Mouse (Mus musculus) C2C12 (cell line): Measurements from ENCODE around the gene Pou2f2. TPM values are rescaled to one million over a fixed set of nuclear protein-coding genes. Genes with fewer than 3 reads are reported as not detected.

Experiments
- H3K27me3 ChIP-seq: one replicate; pipeline ENCODE4 v1.6.1; 2011; ENCODE audit not compliant: control insufficient read depth, insufficient read depth, insufficient read length
- H3K36me3 ChIP-seq: one replicate; pipeline ENCODE4 v1.6.1; 2011; ENCODE audit not compliant: control insufficient read depth, insufficient read depth
- H3K4me3 ChIP-seq: one replicate; pipeline ENCODE4 v1.5.1; 2011; ENCODE audit warnings: mild to moderate bottlenecking, control low read depth; ENCODE audit not compliant: poor library complexity, insufficient read depth, severe bottlenecking
- H3K79me2 ChIP-seq: one replicate; pipeline ENCODE4 v1.6.1; 2011; ENCODE audit not compliant: control insufficient read depth, insufficient read depth
- H3K79me3 ChIP-seq: one replicate; pipeline ENCODE4 v1.6.1; 2011; ENCODE audit warnings: low read depth, control low read depth
- H3ac ChIP-seq: one replicate; pipeline ENCODE3; 2011; ENCODE audit warnings: low read depth; ENCODE audit not compliant: control insufficient read depth, insufficient read length
- CEBPB ChIP-seq: IDR thresholded peaks from one replicate; pipeline ENCODE4 v1.6.1; 2011; ENCODE audit warnings: low read depth, mild to moderate bottlenecking, control low read depth, moderate library complexity
- CTCF ChIP-seq: IDR thresholded peaks from one replicate; pipeline ENCODE4 v1.5.1; 2011; ENCODE audit not compliant: control insufficient read depth, insufficient read depth, insufficient read length
- FOSL1 ChIP-seq: IDR thresholded peaks from one replicate; pipeline ENCODE4 v1.8.0; 2011; ENCODE audit warnings: mild to moderate bottlenecking, low read length; ENCODE audit not compliant: poor library complexity, insufficient read depth, severe bottlenecking
- MAX ChIP-seq: IDR thresholded peaks from one replicate; pipeline ENCODE4 v1.6.1; 2011; ENCODE audit warnings: mild to moderate bottlenecking, control low read depth
- MYOD1 ChIP-seq: IDR thresholded peaks from one replicate; pipeline ENCODE4 v1.6.1; 2011; ENCODE audit warnings: low read depth; ENCODE audit not compliant: control insufficient read depth, insufficient read length
- MYOG ChIP-seq: IDR thresholded peaks from one replicate; pipeline ENCODE4 v1.6.1; 2011; ENCODE audit not compliant: control insufficient read depth, insufficient read length; ENCODE audit errors: extremely low read depth
- USF1 ChIP-seq: IDR thresholded peaks from one replicate; pipeline ENCODE4 v1.6.1; 2011; ENCODE audit warnings: low read depth, mild to moderate bottlenecking, control low read depth, moderate library complexity
- polyA plus RNA-seq: library from polyadenylated mRNA; unstranded; fragments of >200 nt; fragmentation: generic; extraction: Trizol; gene quantifications from one replicate; pipeline ENCODE4 v1.2.1, GENCODE M21; 2012; ENCODE audit warnings: missing spikeins

The Pou2f2 gene
- polyA plus RNA-seq, 1 experiment: 0.02 TPM

DNA sequence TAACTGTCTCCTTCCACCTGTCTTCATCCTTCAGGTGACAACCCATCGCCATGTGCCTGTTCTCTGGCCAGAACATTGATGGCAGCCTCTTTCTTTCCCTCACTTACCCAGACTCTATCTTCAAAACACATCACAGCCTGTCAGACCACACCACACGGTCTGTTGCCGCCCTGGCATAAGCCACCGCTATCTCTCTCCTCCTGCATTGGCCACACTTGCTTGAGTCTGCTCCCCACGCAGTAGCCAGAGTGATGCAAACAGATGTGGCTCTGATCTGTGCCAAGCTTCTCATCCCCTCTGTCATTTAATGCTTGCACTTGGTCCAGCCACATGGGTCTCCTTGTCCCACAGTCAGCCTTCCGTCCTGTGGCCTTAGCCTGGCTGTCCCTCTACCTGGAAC is 116.2 kb downstream of the Pou2f2 start:
- H3ac ChIP-seq: no peak overlapping the region
- TF ChIP-seq CEBPB: no peak
- TF ChIP-seq CTCF: no peak
- TF ChIP-seq USF1: no peak
- H3K36me3 ChIP-seq: no peaks in the 10 kb centered on the region
- no peaks in the 10 kb centered on the region for H3K79me3 ChIP-seq
- no peak overlapping the region for H3K4me3 ChIP-seq
- no peaks in the 10 kb centered on the region for H3K79me2 ChIP-seq
- no peaks in the 10 kb centered on the region for H3K27me3 ChIP-seq

- no peak overlapping the region for H3K4me3 ChIP-seq
- no peaks in the 10 kb centered on the region for H3K27me3 ChIP-seq
- TF ChIP-seq FOSL1 (no peak), USF1 (no peak), MAX (no peak), MYOG (no peak), CTCF (no peak), MYOD1 (no peak), CEBPB (no peak)
- H3K79me3 ChIP-seq: no peaks in the 10 kb centered on the region
- no peaks in the 10 kb centered on the region for H3K36me3 ChIP-seq
- no peak overlapping the region for H3ac ChIP-seq
- H3K79me2 ChIP-seq: no peaks in the 10 kb centered on the region
Measured at GRCm38 (mm10) chr7:25058836-25059235, 120.7 kb downstream of the Pou2f2 start.

- Histone ChIP-seq H3ac (no peak overlapping the region), H3K79me3 (no peaks in the 10 kb centered on the region), H3K36me3 (no peaks in the 10 kb centered on the region), H3K79me2 (no peaks in the 10 kb centered on the region), H3K27me3 (no peaks in the 10 kb centered on the region), H3K4me3 (no peak overlapping the region)
- no peak for TF ChIP-seq FOSL1
- TF ChIP-seq USF1: no peak
- TF ChIP-seq CEBPB: no peak
- TF ChIP-seq CTCF: no peak
- no peak for TF ChIP-seq MAX
- TF ChIP-seq MYOD1: no peak
- TF ChIP-seq MYOG: no peak
Measured at GRCm38 (mm10) chr7:25058394-25058793, 121.1 kb downstream of the Pou2f2 start.

- Histone ChIP-seq H3K79me2 (no peaks in the 10 kb centered on the region), H3K27me3 (no peaks in the 10 kb centered on the region), H3ac (no peak overlapping the region), H3K36me3 (no peaks in the 10 kb centered on the region), H3K4me3 (no peak overlapping the region), H3K79me3 (no peaks in the 10 kb centered on the region)
- TF ChIP-seq FOSL1 (no peak), CEBPB (no peak), USF1 (no peak), MYOD1 (no peak), MYOG (no peak), MAX (no peak), CTCF (no peak)
Measured at GRCm38 (mm10) chr7:25057888-25058287, 121.6 kb downstream of the Pou2f2 start.

DNA sequence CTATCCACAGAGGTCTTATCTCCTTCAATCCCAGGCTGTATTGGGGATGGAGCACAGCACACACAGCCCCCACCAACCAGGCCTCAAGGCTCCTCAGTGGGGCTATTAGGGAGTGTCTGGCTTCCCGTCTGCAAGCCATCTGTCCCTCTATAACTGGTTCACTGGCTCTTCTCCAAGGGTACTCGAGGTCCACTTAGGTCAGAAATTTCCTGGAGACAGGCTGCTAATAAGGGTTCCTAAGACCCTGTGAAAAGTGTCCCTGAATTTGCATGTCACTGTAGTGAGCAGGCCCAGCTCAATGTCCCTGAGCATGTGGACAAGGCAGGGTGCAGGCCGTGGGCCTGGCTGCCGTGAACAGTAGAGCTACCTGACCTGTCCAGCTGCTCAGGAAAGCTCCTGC is 122.6 kb downstream of the Pou2f2 start:
- no peak for TF ChIP-seq FOSL1
- TF ChIP-seq MAX: no peak
- TF ChIP-seq CTCF: no peak
- TF ChIP-seq MYOG: no peak
- TF ChIP-seq MYOD1: no peak
- no peak for TF ChIP-seq CEBPB
- no peak for TF ChIP-seq USF1
- no peaks in the 10 kb centered on the region for H3K79me3 ChIP-seq
- H3ac ChIP-seq: no peak overlapping the region
- no peaks in the 10 kb centered on the region for H3K79me2 ChIP-seq
- no peak overlapping the region for H3K4me3 ChIP-seq
- no peaks in the 10 kb centered on the region for H3K36me3 ChIP-seq
- H3K27me3 ChIP-seq: no peaks in the 10 kb centered on the region

DNA sequence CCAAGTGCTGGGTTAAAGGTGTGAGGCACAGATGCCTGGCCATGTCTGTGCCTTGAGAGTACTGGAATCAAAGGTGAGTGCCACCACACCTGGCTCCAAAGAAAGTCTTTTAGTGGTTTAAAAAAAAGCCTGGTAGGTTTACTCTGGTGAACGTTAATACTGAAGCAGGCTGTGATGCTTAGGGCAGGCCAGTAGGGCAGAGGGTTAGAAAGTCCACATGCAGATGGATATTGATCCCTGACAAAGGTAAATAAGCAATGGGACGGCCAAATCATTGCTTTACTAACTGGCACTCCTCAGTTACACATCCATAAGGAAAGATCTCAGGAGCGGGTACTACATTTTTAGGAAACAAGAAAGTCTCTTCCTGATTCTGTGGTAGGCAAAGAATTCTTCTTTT is 126.9 kb downstream of the Pou2f2 start:
- Histone ChIP-seq H3K36me3 (no peaks in the 10 kb centered on the region), H3ac (no peak overlapping the region)

More for the DNA sequence above, 126.9 kb downstream of the Pou2f2 start:
- H3K79me3 ChIP-seq: no peaks in the 10 kb centered on the region
- no peaks in the 10 kb centered on the region for H3K27me3 ChIP-seq
- no peak overlapping the region for H3K4me3 ChIP-seq
- TF ChIP-seq CTCF: no peak
- no peak for TF ChIP-seq FOSL1
- H3K79me2 ChIP-seq: no peaks in the 10 kb centered on the region
